Mouse (Mus musculus): ENCODE measurements around the gene Ctsh. TPM values are rescaled to one million over a fixed set of nuclear protein-coding genes. Genes with fewer than 3 reads are reported as not detected.

Ctsh gene
- polyA plus RNA-seq (2012): not detected in 2 replicates

DNA sequence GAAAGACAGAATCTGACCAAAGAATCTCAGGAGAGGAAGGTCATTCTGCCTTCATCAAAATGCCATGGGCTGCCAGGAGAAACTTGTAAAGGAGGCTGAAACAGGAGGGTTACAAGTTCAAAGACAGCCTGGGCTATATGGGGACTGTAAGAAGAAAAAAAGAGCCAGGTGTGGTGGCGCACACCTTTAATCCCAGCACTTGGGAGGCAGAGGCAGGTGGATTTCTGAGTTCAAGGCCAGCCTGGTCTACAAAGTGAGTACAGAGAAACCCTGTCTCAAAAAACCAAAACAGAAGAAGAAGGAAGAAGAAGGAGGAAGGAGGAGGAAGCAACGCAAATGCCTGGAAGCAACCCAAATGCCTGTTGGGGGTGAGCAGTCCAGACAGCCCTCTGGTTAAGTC is at the start of gene Ctsh:
Ctsh (plus strand) TSS at position 301 of the 400 bp plus-strand sequence.
- no peak for TF ChIP-seq GATA1 (IDR thresholded peaks at IDR 0.05; ENCODE audit: low read length)

DNA sequence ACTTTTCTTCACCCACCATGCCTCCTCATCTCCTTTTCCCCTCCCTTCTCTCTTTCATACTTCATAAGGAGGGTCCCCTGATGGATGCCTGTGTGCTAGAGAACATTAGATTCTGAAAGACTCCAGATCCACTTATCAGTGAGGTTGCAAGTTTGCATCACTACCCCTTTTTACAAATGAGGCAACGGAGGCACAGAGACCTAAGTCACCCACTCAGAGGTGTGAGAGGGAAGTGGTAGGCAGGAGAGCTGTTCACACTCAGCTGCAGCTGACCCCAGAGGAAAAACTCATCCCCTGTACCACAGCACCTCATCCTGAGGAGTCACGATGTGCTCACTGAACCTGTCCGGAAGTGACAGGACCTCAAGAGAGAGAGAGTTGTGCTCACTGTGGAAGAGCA is 47.5 kb upstream of the Ctsh start:
- no peak for TF ChIP-seq GATA1 (IDR thresholded peaks at IDR 0.05; ENCODE audit: low read length)

DNA sequence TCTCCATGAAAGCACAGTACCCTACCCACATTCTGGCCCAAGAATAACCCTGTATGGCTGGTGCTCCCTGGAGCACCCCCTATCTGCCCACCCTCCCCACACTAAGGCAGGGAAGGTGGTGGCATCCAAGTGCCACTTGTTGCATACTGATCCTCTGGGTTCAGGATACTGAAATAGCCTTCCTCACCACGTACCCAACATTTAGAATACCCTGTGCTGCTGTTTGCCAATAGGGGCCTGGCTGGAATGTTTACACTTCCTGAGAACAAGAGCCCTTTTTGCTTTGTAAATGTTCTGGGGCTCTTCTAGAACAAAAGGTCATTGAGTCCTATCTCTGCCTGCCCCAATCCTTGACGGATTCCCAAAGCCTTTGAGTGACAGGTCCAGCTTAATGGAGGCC is 46.9 kb upstream of the Ctsh start:
- TF ChIP-seq GATA1 (IDR thresholded peaks at IDR 0.05; ENCODE audit: low read length): no peak

DNA sequence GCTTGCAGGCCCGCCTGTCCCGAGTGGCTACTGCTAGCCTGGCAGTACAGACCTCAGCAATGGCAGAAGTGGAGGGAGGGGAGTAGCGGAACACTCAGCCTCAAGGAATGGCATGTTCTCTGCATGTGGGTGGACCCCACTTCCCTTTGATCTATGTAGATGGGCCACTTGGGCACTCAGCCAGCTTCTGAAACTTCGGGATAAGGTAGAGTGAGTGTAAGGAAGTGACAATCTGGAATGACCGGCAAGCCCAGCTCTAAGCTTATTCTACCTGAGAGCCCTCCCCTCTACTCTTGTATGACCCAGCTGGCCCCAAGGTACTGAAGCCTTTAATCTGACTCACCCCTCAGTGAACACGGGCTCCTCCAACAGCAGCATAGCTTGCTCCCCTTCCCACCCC is 45.8 kb upstream of the Ctsh start:
- no peak for TF ChIP-seq GATA1 (IDR thresholded peaks at IDR 0.05; ENCODE audit: low read length)

DNA sequence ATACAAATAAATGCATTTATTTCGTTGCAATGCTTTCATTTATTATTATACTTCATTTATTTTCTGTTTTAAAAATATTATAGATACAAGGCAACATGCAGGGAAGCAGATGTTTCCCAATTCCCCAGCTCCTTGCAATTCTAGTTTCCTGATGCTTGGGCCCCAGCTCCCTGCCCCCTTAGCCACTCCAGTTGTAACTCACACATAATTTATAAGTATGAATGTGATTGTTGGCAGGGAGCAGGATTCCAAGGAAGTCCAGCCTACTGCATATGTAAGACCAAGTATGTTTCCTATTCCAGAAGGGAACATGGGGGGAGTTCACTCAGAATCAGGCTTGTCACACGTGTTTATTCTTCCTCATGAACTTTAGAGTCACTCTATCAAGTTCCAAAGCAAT is 42.1 kb upstream of the Ctsh start:
- no peak for TF ChIP-seq GATA1 (IDR thresholded peaks at IDR 0.05; ENCODE audit: low read length)

GRCm38 (mm10) chr9:90014649-90015048 is 39.3 kb upstream of the Ctsh start:
- TF ChIP-seq GATA1 (IDR thresholded peaks at IDR 0.05; ENCODE audit: low read length): no peak

DNA sequence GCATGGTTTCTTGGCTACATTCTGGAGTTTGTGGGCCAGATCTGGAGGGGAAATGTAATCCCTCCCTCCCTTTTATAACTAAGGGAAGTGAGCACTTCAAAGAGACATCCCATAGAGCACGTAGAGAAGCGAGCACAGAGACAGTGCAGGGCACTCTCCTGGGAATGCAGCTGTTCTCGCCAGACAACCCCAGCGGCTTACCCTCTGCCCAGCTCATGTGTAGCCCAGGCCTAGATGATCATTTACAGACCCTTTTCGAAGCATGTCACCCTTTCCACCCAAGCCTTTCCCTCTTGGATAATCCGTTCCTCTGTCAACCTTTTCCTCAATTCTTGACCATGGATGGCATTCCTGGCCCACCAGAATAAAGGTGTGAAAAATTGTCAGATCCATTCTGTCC is 37.7 kb upstream of the Ctsh start:
- TF ChIP-seq GATA1 (IDR thresholded peaks at IDR 0.05; ENCODE audit: low read length): no peak

GRCm38 (mm10) chr9:90020866-90021265 is 33.1 kb upstream of the Ctsh start:
- no peak for TF ChIP-seq GATA1 (IDR thresholded peaks at IDR 0.05; ENCODE audit: low read length)

DNA sequence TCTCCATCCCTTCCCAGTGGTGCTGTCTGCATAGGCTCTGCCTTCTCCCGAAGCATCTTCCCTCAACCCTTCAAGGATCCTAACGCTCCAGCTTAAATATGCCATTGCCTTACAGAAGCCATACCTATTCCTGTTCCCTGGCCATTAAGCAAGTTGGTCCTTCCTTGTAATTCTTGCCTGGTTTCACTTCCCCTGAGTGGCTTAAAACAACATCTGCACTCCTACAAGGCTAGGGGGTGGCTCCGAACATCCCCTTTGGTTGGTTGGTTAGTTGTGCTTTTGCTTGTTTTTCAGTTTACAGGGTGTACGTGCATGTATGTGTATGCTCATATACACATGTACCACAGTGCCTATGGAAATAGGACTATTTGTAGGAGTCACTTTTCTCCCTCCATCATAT is 32.5 kb upstream of the Ctsh start:
- TF ChIP-seq GATA1 (IDR thresholded peaks at IDR 0.05; ENCODE audit: low read length): no peak

GRCm38 (mm10) chr9:90027709-90028108 is 26.2 kb upstream of the Ctsh start:
- no peak for TF ChIP-seq GATA1 (IDR thresholded peaks at IDR 0.05; ENCODE audit: low read length)

DNA sequence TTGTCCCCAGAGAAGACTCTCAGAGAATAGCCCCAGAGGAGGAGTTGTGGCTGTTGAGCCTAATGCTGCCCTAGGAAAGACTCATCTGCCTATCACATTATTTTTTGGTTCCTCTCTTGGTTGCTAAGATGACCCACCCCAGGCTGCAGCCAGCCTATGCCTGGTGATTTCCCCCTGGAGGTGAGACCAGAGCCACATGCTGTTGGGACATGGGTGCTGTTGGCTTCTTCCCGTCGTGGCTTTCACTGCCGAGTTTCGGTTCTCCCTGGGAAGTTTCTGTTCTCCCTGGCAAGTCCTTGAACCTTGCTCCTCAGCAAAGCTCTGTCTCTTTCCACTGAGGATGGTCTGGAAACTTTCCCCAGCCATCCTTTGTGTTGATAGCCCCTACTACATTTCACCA is 20.0 kb upstream of the Ctsh start:
- no peak for TF ChIP-seq GATA1 (IDR thresholded peaks at IDR 0.05; ENCODE audit: low read length)

DNA sequence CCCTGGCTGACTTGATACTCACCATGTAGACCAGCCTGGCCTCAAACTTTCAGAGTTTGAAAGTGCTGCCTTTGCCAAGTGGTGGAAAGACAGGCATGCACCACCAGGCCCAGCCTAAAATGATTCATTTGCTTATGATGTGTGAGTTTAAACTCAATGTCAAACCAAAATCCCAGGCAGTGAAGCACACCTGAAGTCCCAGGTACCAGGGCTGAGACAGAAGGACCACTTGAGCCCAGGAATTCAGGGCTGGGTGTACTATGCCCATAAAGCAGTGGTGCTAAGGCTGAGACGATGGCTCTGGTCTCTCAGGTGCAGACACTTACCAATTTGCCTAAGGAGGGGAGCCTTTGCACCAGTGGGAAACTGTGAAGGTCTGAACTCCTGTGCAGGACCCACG is 18.8 kb upstream of the Ctsh start:
- TF ChIP-seq GATA1 (IDR thresholded peaks at IDR 0.05; ENCODE audit: low read length): no peak

- no peak for TF ChIP-seq GATA1 (IDR thresholded peaks at IDR 0.05; ENCODE audit: low read length)
These were observed 18.2 kb upstream of the Ctsh start for GRCm38 (mm10) chr9:90035794-90036193.

DNA sequence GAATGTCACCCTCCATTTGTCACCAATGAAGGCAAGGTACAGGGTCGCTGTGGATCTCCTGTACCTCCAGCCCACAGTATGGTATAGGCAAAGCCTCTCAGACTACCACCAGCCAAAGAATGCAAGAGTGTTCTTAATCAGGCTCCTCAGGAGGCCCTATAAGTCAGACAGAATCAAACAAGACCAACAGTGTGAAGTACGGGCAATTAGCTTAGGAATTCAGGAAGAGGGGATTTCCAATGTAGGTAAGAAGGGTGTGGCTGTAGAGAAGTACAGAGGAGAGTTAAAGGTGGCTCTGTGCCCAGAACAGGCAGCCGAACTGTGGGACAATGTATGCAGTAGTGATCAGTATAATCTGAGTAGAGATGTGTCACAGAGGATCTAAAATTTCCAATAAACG is 17.6 kb upstream of the Ctsh start:
- TF ChIP-seq GATA1 (IDR thresholded peaks at IDR 0.05; ENCODE audit: low read length): no peak

DNA sequence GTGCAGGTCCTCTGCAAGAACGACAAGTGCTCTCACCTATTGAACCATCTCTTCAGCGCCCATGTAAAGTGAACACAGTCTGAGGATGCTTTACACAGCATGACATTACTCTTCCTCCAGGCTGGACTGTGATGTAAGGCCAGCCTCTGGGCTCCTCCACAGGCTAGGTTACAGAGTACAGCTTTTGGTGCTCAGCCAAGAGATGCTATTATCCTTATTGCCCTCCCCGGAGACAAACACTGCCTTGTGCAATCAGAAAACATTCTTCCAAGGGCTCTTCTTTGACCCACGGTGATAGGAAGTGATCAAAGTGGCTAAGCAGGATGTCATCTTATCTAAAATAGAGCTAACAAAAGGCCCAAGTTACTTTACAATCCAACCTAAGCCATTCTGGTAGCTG is 15.4 kb upstream of the Ctsh start:
- no peak for TF ChIP-seq GATA1 (IDR thresholded peaks at IDR 0.05; ENCODE audit: low read length)

- no peak for TF ChIP-seq GATA1 (IDR thresholded peaks at IDR 0.05; ENCODE audit: low read length)
These were observed 13.0 kb upstream of the Ctsh start for GRCm38 (mm10) chr9:90040916-90041315.

- no peak for TF ChIP-seq GATA1 (IDR thresholded peaks at IDR 0.05; ENCODE audit: low read length)
These were observed 12.4 kb upstream of the Ctsh start for GRCm38 (mm10) chr9:90041556-90041955.

DNA sequence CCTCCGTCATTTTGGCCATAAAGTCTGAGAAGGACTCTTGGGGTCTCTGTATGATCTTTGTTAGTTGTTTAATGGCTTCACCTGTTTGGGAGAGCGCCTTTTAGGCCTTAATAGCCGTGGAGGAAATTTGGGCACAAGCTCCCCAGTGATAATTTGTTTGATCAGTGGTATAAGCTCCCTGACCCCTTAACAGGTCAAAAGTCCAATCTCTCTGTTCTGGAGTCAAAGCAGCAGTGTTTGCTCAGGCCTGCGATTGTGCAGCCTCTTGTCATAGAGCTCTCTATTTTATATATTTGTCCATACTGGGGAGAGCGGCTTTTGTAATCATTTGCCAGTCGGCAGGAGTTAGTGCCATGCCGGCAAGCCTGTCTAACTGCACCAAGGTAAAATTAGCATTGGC is 8.8 kb upstream of the Ctsh start:
- TF ChIP-seq GATA1 (IDR thresholded peaks at IDR 0.05; ENCODE audit: low read length): no peak
